Mouse (Mus musculus) kidney, adult 2 months (tissue): ENCODE measurements around the gene Mdga1. TPM values are rescaled to one million over a fixed set of nuclear protein-coding genes. Genes with fewer than 3 reads are reported as not detected.

Experiments
- DNase-seq: peaks from one replicate; pipeline ENCODE4 v3.0.0; 2021
- H3K27ac ChIP-seq: fragments of 200-500 bp; 2 replicates; pipeline ENCODE4 v1.5.1; 2012; ENCODE audit warnings: low read depth, low read length, control low read depth, inconsistent platforms; ENCODE audit not compliant: insufficient read depth
- H3K27me3 ChIP-seq: fragments of 200-500 bp; replicated peaks from 2 replicates; pipeline ENCODE4 v1.6.1; 2012; ENCODE audit warnings: mild to moderate bottlenecking, moderate library complexity, low read length, inconsistent platforms; ENCODE audit not compliant: control insufficient read depth, insufficient read depth
- H3K36me3 ChIP-seq: fragments of 200-500 bp; 2 replicates; pipeline ENCODE4 v1.6.1; 2012; ENCODE audit warnings: mild to moderate bottlenecking, moderate library complexity, low read length, inconsistent platforms; ENCODE audit not compliant: control insufficient read depth, insufficient read depth
- H3K4me1 ChIP-seq: fragments of 200-500 bp; 2 replicates; pipeline ENCODE4 v1.6.1; 2011; ENCODE audit warnings: low read length; ENCODE audit not compliant: control insufficient read depth, insufficient read depth
- H3K4me3 ChIP-seq: fragments of 200-500 bp; 2 replicates; pipeline ENCODE4 v1.5.1; 2011; ENCODE audit warnings: mild to moderate bottlenecking, low read depth, low read length, control low read depth; ENCODE audit not compliant: insufficient read depth
- CTCF ChIP-seq: fragments of 200-500 bp; conservative IDR thresholded peaks from 2 replicates; pipeline ENCODE4 v1.5.1; 2011; ENCODE audit warnings: low read depth, mild to moderate bottlenecking, control low read depth, low read length, moderate library complexity, mixed read lengths; ENCODE audit not compliant: insufficient read depth, insufficient read length
- POLR2A ChIP-seq: fragments of 200-500 bp; IDR thresholded peaks from one replicate; pipeline ENCODE4 v1.6.1; 2011; ENCODE audit warnings: low read depth, low read length, control low read depth
- WGBS: fragments of 180-500 bp; shearing (Covaris S2); methylation state at CpG from one replicate; pipeline ENCODE4 v1.1.7; 2018; 5-methylcytosine and 5-hydroxymethylcytosine counted together
- polyA plus RNA-seq: library from polyadenylated mRNA; depleted of rRNA; stranded (reverse); fragments of >200 nt; gene quantifications from 2 replicates; pipeline ENCODE4 v1.2.3, GENCODE M21; 2012

The Mdga1 gene
- polyA plus RNA-seq, 1 experiment = 1.3 TPM

DNA sequence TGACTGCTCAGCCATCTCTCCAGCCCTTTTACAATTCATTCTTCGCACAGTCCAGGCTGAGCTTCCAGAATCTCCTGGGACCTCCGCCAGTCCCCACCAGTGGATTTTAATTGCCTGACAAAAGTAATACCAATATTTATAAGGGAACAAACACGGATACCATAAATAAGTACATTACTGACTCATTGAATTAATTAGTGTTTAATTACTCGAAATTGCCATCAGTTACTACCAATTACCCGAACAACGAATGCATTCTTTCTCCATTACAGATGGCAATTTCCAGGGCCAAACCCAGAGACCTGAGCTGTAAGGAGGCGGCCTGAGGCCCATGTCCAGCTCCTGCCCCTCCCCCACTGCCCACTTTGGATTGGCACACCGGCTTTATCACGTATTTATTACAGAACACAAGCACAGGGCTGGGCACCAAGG is 32.5 kb downstream of the Mdga1 start:
- no peaks in the 10 kb centered on the region for H3K36me3 ChIP-seq
- H3K27me3 ChIP-seq = no peaks in the 10 kb centered on the region
- DNase-seq = peak; percentile 7
- no peaks in the 10 kb centered on the region for H3K4me1 ChIP-seq
- H3K27ac ChIP-seq = no peak overlapping the region
- H3K4me3 ChIP-seq = no peak overlapping the region
- 74% methylated on average over 9 of the region's 9 CpGs for WGBS
- TF ChIP-seq CTCF (no peak), POLR2A (no peak)

DNA sequence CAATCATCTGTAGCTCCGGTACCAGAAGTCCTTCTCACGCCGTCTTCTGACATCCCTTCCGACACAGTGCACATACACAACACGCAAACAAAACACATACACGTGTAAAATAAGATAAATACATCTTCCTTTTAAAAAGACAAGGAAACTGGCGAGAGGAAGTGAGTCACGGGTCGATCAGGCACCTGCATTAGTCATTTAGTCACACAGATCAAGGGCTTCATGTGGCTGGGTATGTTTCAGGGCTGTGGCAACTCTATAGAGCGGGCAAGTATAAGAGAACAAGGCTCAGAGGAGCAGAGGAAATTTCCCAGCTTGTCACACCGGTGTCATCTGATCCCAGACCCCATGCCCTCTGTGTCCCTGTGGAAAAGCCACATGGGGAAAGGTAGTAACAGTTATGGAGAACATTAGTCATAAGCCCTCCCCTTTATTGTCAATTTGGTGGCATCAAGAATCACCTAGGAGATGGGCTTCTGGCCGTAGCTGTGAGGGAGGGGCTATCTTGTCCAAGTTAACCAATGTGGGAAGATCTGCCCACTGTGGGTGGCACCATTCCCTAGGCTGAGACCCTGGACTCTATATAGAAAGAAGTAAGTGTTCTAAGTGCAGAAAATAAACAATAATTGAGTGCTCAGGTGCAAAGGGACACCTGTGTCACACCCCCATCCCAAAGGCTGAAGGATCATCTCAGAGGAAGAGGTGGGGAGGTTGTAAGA is 35.6 kb downstream of the Mdga1 start:
- Histone ChIP-seq H3K36me3 (no peaks in the 10 kb centered on the region), H3K4me3 (no peak overlapping the region), H3K27me3 (no peaks in the 10 kb centered on the region), H3K4me1 (0 out of 2 replicates have a peak, but pooled peaks cover 1% of the 10 kb centered on the region), H3K27ac (no peak overlapping the region)
- WGBS = 84% methylated on average over 12 of the region's 12 CpGs
- DNase-seq = no peak
- no peak for TF ChIP-seq CTCF
- no peak for TF ChIP-seq POLR2A

DNA sequence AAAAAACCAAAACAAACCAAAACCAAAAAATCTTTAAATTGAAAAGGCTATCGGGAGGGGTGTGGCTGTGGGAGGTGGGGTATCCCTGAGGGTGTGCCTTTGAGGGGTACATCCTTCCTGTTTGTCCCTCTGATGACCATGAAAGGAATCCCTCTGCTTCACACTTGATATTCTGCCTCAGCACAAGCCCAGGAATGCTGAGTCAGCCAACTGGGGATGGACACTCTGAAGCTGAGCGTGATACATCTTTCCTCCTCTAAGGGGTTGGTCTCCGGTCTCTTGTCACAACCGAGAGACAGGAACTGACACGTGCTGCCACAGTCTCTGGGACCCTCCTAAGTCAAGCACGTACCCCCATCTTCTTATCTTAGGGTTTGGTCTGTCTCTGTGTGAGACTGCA is 37.1 kb downstream of the Mdga1 start:
- Histone ChIP-seq H3K4me1 (0 out of 2 replicates have a peak, but pooled peaks cover 5% of the 10 kb centered on the region), H3K36me3 (no peaks in the 10 kb centered on the region), H3K4me3 (no peak overlapping the region), H3K27me3 (no peaks in the 10 kb centered on the region), H3K27ac (no peak overlapping the region)
- WGBS = 74% methylated on average over 6 of the region's 6 CpGs
- no peak for DNase-seq
- TF ChIP-seq POLR2A = no peak
- TF ChIP-seq CTCF = no peak

DNA sequence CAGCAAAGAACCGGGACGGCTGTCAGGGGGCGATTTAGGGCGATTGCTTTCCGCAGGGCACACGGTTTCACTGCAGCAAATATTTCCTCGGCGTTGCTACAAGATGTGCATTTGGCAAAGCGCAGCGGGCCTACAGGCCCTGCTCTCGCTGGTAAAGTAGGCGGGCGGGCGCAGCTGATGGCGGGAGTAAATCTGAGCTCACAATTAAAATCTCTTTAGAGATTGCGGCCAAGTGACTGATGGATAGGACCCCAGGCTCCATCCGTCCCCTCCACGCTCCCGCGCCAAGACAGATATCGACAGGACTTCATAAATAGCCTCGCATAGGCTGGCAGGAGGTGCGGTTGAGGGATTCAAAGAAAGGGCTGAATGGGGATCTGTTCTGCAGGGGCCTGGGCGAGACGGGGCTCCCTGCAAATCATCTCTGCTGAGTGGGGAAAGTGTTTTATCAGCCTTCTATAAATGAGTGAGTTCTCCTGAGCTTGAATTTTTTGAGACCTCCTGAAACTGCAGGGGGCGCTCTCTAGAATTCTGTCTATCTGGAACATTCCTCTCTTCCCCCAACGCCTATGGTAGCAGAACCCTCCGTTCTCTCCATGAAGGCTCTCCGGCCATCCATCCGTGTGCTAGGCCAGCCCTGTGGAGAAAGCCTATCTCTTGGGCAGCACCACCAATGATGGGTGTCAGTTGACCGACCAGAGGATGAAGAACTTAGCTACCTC is 38.5 kb downstream of the Mdga1 start:
- DNase-seq = no peak
- Histone ChIP-seq H3K36me3 (no peaks in the 10 kb centered on the region), H3K4me1 (0 out of 2 replicates have a peak, but pooled peaks cover 5% of the 10 kb centered on the region), H3K4me3 (no peak overlapping the region), H3K27ac (no peak overlapping the region), H3K27me3 (no peaks in the 10 kb centered on the region)
- TF ChIP-seq CTCF (no peak), POLR2A (no peak)
- WGBS = 91% methylated on average over 31 of the region's 31 CpGs

DNA sequence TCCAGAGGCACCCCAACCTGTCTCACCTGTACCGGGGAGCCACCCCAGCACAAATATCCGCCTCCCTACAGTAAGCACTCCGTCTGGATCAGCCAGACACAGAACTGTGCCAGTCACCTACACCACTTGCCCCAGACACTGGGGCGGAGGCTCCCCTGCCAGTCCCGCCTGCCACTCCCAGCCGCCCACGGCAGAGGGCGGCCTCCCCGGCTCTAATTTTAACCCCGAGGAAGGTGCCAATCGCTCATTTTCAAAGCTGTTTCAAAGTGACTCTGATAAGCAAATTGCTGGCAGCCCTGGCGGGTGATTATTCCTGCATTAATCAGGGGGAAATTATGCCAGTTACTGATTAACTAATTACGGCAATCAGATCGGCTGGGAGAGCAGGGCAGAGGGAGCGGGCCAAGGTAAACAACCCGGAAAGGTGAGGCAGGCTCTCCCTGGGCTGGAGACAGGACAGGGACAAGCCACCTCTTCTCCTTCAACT is 41.1 kb downstream of the Mdga1 start:
- H3K4me3 ChIP-seq = no peak overlapping the region
- 15% methylated on average over 16 of the region's 16 CpGs for WGBS
- H3K36me3 ChIP-seq = no peaks in the 10 kb centered on the region
- H3K27me3 ChIP-seq = no peaks in the 10 kb centered on the region
- 0 out of 2 replicates have a peak, but pooled peaks cover 5% of the 10 kb centered on the region for H3K4me1 ChIP-seq
- H3K27ac ChIP-seq = no peak overlapping the region
- DNase-seq = peak; percentile 90
- TF ChIP-seq POLR2A (no peak), CTCF (peak; percentile 28; the same call in 1 of the 2 replicates)

DNA sequence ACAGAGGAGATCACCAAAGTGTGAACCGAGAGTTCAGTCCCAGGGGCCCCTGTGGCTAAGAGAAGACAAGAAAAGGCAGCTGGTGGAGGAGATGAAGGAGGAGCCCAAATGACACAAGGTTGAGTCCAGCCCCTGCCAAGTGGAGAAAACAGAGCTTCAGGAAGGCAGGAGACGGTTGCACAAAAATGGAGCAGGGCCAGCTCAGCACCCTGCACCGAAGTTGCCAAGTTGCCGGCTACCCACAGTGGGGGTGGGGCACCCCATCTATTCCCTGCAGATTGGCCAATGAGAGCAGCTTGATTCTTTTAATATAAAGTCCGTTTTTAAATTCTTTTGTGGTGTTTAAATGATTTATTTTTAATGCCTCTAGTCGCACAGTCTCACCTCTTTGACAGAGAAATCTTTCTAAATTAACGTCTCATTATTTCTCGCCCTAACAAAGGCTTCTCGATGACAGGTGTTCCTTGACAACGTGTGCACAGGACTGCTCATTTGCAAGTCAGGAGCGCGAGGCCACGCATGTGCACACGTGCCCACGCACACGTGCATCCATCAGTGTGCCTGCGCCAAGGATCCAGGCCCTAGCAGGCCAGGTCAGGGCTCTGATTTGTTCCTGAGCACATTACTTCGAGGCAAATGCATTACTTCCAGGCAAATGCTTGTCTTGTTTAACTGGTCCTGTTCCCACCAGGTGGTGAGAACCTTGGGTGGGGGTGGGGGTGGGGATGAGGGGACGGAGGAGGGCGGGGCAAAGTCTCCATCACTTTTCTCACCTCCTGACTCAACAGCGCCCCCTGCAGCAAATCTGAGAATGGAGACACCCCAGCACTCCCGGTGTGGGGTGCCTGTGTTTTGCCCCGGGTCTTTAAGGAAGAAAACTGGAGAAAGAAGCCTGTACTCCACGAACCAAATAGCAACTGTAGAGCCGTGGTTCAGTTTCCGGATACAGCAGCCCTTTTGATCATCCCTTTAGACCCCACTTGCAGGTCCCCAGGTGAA is 44.0 kb downstream of the Mdga1 start:
- H3K27me3 ChIP-seq = no peaks in the 10 kb centered on the region
- no peak for DNase-seq
- H3K36me3 ChIP-seq = no peaks in the 10 kb centered on the region
- H3K4me1 ChIP-seq = 0 out of 2 replicates have a peak, but pooled peaks cover 5% of the 10 kb centered on the region
- no peak for TF ChIP-seq POLR2A
- no peak for TF ChIP-seq CTCF
- WGBS = 69% methylated on average over 26 of the region's 26 CpGs
- H3K4me3 ChIP-seq = no peak overlapping the region
- H3K27ac ChIP-seq = no peak overlapping the region
